Mouse (Mus musculus): ENCODE data around the gene Olfr807. TPM values are rescaled to one million over a fixed set of nuclear protein-coding genes. Genes with fewer than 3 reads are reported as not detected.

Gene Olfr807
- polyA plus RNA-seq (2015; fragmentation: Nextera tagmentation; extraction: Ambion mirVana): not detected in 2 replicates

DNA sequence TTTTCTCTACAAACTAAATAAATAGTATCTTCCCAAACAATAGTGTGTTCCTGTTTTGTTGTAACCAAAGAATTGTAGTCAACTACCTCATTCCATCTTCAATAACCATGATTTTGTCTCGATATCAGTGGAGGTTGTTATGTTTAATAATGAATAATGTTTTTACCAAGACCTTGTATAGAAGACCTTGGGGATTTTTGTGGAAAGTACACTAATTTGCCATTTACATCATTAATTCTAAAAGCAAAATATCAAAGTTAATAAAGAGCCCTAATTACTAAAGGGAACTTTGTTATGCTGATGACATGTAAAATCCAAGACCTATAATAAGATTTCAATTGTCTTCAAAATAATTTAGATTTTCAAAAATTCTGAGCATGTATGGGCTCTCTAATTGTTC is at the start of gene Olfr807:
Gene Olfr807, minus strand, starts transcription at position 101 of the 400 bp plus-strand sequence.
- Histone ChIP-seq H3K27ac (no peak within 1 kb of the TSS), H3K4me1 (replicated peaks) (no peaks in the 10 kb centered on the region), H3K9ac (replicated peaks) (no peak within 1 kb of the TSS), H3K4me3 (replicated peaks) (no peak within 1 kb of the TSS), H3K36me3 (no peaks in the 10 kb centered on the region), H3K27me3 (no peaks in the 10 kb centered on the region), H3K4me2 (replicated peaks) (no peak within 1 kb of the TSS), H3K9me3 (no peaks in the 10 kb centered on the region)
- ATAC-seq: no peak
- 91% methylated on average over 1 of the region's 1 CpGs for WGBS

DNA sequence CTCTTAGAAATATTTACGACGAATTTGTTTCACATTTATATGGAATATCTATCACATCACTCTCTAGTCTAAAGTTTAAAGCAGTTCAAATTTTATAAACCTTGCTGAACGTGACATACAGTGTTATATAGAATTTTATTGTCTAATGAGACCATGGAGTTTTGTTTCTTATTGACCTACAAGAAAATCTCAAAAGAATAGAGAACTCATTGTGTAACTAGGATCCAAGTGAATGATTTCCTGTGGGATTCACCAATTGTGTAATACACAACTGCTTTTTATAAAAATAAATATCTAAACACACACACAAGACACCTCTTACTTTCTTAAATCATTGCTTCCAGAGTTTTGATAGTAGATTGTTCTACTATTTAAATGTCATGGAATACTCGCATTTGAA is 46.7 kb upstream of the Olfr807 start, which contains the start of gene Olfr811:
Gene Olfr811, minus strand, starts transcription at position 101 of the 400 bp plus-strand sequence.
- ATAC-seq: no peak
- no peak within 1 kb of the TSS for H3K9ac ChIP-seq (replicated peaks)
- H3K4me1 ChIP-seq (replicated peaks): no peaks in the 10 kb centered on the region
- no peaks in the 10 kb centered on the region for H3K36me3 ChIP-seq
- no peak within 1 kb of the TSS for H3K4me3 ChIP-seq (replicated peaks)
- H3K9me3 ChIP-seq: no peaks in the 10 kb centered on the region
- no peak within 1 kb of the TSS for H3K4me2 ChIP-seq (replicated peaks)
- H3K27me3 ChIP-seq: no peaks in the 10 kb centered on the region
- no peak within 1 kb of the TSS for H3K27ac ChIP-seq
- WGBS: 87% methylated on average over 4 of the region's 4 CpGs

DNA sequence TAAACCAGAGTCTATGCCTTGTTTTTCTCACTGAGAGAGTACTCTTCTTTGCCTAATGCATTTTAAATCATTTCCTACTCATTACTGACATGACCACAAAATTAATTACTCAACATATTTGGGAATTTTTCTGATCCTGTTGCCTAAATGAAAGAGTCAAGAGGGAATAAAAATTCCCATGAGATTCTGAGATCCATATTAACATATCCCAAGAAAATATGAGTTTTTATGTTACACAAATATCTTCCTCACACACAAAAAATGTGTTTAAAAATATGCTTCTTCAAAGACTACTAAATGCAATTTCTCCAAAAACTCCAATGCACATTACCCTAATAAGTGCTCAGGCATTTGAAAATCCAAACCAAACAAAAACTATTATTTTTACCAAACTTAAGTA is 37.2 kb upstream of the Olfr807 start, which contains the start of gene Olfr810:
Gene Olfr810, minus strand, starts transcription at position 101 of the 400 bp plus-strand sequence.
- Histone ChIP-seq H3K27ac (no peak within 1 kb of the TSS), H3K4me3 (replicated peaks) (no peak within 1 kb of the TSS), H3K9me3 (no peaks in the 10 kb centered on the region), H3K4me1 (replicated peaks) (no peaks in the 10 kb centered on the region), H3K4me2 (replicated peaks) (no peak within 1 kb of the TSS), H3K27me3 (no peaks in the 10 kb centered on the region), H3K9ac (replicated peaks) (no peak within 1 kb of the TSS), H3K36me3 (no peaks in the 10 kb centered on the region)
- ATAC-seq: no peak

DNA sequence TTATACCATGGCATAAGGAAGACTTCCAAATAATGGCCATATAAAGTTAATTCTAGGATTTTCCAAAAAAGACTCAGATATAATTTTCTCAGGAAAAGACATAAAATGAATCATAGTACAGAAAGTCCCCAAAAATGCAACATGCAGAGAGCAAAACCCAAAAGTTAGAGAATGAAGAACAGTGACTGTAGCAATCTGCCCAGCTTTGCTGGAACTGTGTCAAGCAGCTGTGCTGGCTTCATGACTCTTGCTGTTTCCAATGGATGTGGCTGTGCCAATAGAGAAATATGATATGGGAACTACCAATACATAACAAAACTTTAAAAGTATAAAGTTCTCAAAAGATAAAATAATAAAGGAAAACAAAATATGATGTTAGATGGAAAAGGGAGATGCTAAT is 20.5 kb upstream of the Olfr807 start:
- Histone ChIP-seq H3K9ac (replicated peaks) (no peak overlapping the region), H3K4me1 (replicated peaks) (no peaks in the 10 kb centered on the region), H3K27ac (no peak overlapping the region), H3K27me3 (no peaks in the 10 kb centered on the region), H3K4me3 (replicated peaks) (no peak overlapping the region), H3K9me3 (no peaks in the 10 kb centered on the region), H3K4me2 (replicated peaks) (no peak overlapping the region), H3K36me3 (no peaks in the 10 kb centered on the region)
- no peak for ATAC-seq

DNA sequence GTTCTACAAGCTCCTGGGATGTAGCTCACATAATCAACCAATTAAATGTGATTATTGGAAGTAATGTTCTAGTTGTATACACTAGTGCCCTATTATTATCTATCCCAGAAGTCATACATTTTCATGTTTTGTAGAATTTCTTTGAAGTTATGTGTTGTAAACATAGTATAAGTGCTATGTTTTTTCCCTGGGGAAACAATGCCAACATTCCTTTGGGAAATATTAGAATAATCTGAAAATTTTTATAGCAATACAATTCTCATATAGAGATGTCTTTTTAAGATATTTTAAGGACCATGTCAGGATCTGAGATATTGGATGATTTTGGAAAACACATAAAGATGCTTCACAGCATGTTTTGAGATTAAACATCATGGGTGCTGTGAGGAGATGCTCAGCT is 16.7 kb upstream of the Olfr807 start, which contains the start of gene Olfr809:
Gene Olfr809, plus strand, starts transcription at position 301 of the 400 bp plus-strand sequence.
- Histone ChIP-seq H3K4me3 (replicated peaks) (no peak within 1 kb of the TSS), H3K4me2 (replicated peaks) (no peak within 1 kb of the TSS), H3K27me3 (no peaks in the 10 kb centered on the region), H3K36me3 (no peaks in the 10 kb centered on the region), H3K4me1 (replicated peaks) (no peaks in the 10 kb centered on the region), H3K9me3 (no peaks in the 10 kb centered on the region), H3K9ac (replicated peaks) (no peak within 1 kb of the TSS), H3K27ac (no peak within 1 kb of the TSS)
- ATAC-seq: no peak

DNA sequence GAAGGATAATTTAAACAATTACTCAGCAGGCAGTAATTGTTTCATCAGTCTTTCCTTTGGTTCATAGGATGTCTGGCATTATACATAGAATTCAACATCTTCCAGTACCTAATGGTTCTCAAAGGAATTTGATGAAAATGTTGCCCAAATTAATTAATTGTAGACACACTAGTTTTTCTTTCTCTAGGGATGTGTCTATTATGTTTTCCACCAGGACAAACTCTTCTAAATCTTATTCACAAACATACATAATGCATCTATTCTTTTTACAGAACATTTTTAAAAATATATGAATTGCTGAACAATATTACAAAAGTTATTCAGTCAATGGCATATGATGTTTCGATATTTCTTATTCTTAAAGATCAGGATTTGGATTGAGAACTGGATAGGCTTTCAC is 7.6 kb upstream of the Olfr807 start, which contains the start of gene Olfr808:
Gene Olfr808, plus strand, starts transcription at position 301 of the 400 bp plus-strand sequence.
- no peak for ATAC-seq
- H3K27ac ChIP-seq: no peak within 1 kb of the TSS

DNA sequence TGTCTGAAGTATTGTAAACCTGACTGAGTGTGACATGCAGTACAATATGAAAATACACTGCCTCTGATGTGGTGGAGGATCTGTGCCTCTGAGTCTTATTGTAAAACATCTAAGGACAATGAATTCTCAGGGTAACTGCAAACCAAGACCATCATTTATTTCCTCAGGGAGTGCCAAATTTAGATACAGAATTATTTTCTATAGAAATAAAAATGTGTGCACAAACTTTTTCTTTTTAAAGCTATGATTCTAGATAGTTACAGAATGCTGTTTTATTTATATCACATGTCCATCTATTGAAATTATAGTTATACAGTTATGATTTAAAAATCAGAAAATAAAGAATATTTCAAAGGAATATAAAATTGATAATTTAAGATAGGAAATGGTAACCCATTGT is 15.8 kb downstream of the Olfr807 start, which contains the start of gene Olfr806:
Gene Olfr806, minus strand, starts transcription at position 101 of the 400 bp plus-strand sequence.
- no peak within 1 kb of the TSS for H3K9ac ChIP-seq (replicated peaks)
- ATAC-seq: no peak
- H3K9me3 ChIP-seq: no peaks in the 10 kb centered on the region
- H3K27me3 ChIP-seq: no peaks in the 10 kb centered on the region
- H3K4me3 ChIP-seq (replicated peaks): no peak within 1 kb of the TSS
- no peak within 1 kb of the TSS for H3K4me2 ChIP-seq (replicated peaks)
- no peak within 1 kb of the TSS for H3K27ac ChIP-seq
- no peaks in the 10 kb centered on the region for H3K36me3 ChIP-seq
- H3K4me1 ChIP-seq (replicated peaks): no peaks in the 10 kb centered on the region

More for the DNA sequence above, 7.6 kb upstream of the Olfr807 start, which contains the start of gene Olfr808:
- no peaks in the 10 kb centered on the region for H3K4me1 ChIP-seq (replicated peaks)
- no peak within 1 kb of the TSS for H3K9ac ChIP-seq (replicated peaks)
- H3K27me3 ChIP-seq: no peaks in the 10 kb centered on the region
- no peaks in the 10 kb centered on the region for H3K9me3 ChIP-seq
- H3K4me2 ChIP-seq (replicated peaks): no peak within 1 kb of the TSS
- 93% methylated on average over 1 of the region's 1 CpGs for WGBS
- no peak within 1 kb of the TSS for H3K4me3 ChIP-seq (replicated peaks)
- H3K36me3 ChIP-seq: no peaks in the 10 kb centered on the region

DNA sequence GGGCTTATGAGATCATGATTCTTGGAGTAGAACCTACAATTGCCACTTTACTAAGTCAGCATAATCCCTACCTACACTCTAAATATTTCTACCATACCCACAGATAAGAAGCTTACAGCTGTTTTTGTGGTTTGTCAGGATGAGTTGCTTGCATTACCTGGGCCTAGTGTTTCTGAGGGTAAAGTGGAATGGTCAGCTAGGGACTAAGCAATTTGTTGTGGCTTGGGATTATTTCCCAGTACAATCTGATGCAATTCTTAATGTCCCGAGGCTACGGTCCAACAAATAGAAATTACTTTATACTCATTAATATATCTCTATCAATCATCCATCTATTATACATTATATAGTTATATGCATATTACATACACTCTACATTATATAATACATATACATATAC is 28.3 kb downstream of the Olfr807 start, which contains the start of gene Olfr805:
Gene Olfr805, minus strand, starts transcription at position 101 of the 400 bp plus-strand sequence.
- Histone ChIP-seq H3K4me3 (replicated peaks) (no peak within 1 kb of the TSS), H3K27me3 (no peaks in the 10 kb centered on the region), H3K9ac (replicated peaks) (no peak within 1 kb of the TSS), H3K4me2 (replicated peaks) (no peak within 1 kb of the TSS), H3K36me3 (no peaks in the 10 kb centered on the region), H3K27ac (no peak within 1 kb of the TSS), H3K9me3 (no peaks in the 10 kb centered on the region), H3K4me1 (replicated peaks) (no peaks in the 10 kb centered on the region)
- no peak for ATAC-seq
- WGBS: 100% methylated on average over 2 of the region's 2 CpGs

Small RNA genes within 50 kb of the gene (microRNA-seq; reads per million reads assigned to microRNA genes)
- gene Gm24485: not detected

Other genes with a start within 250 kb of the Olfr807 start
- gene Olfr791, start 236.0 kb downstream of the Olfr807 start, polyA plus RNA-seq (2015; fragmentation: Nextera tagmentation; extraction: Ambion mirVana): not detected in 2 replicates
- gene Olfr792, start 218.6 kb downstream of the Olfr807 start, polyA plus RNA-seq (2015; fragmentation: Nextera tagmentation; extraction: Ambion mirVana): not detected in 2 replicates
- not detected in 2 replicates for gene Olfr794, start 190.1 kb downstream of the Olfr807 start, polyA plus RNA-seq (2015; fragmentation: Nextera tagmentation; extraction: Ambion mirVana)
- gene Olfr796, start 145.2 kb downstream of the Olfr807 start, polyA plus RNA-seq (2015; fragmentation: Nextera tagmentation; extraction: Ambion mirVana): not detected in 2 replicates
- not detected in 2 replicates for gene Olfr798, start 129.9 kb downstream of the Olfr807 start, polyA plus RNA-seq (2015; fragmentation: Nextera tagmentation; extraction: Ambion mirVana)
- gene Olfr799, start 120.3 kb downstream of the Olfr807 start, polyA plus RNA-seq (2015; fragmentation: Nextera tagmentation; extraction: Ambion mirVana): not detected in 2 replicates
- gene Olfr800, start 100.1 kb downstream of the Olfr807 start, polyA plus RNA-seq (2015; fragmentation: Nextera tagmentation; extraction: Ambion mirVana): not detected in 2 replicates
- not detected in 2 replicates for gene Olfr801, start 83.9 kb downstream of the Olfr807 start, polyA plus RNA-seq (2015; fragmentation: Nextera tagmentation; extraction: Ambion mirVana)
- gene Olfr802, start 69.6 kb downstream of the Olfr807 start, polyA plus RNA-seq (2015; fragmentation: Nextera tagmentation; extraction: Ambion mirVana): not detected in 2 replicates
- gene Olfr803, start 63.5 kb downstream of the Olfr807 start, polyA plus RNA-seq (2015; fragmentation: Nextera tagmentation; extraction: Ambion mirVana): not detected in 2 replicates
- not detected in 2 replicates for gene Olfr804, start 54.6 kb downstream of the Olfr807 start, polyA plus RNA-seq (2015; fragmentation: Nextera tagmentation; extraction: Ambion mirVana)
- gene Olfr805, start 28.4 kb downstream of the Olfr807 start, polyA plus RNA-seq (2015; fragmentation: Nextera tagmentation; extraction: Ambion mirVana): not detected in 2 replicates
- not detected in 2 replicates for gene Olfr806, start 15.9 kb downstream of the Olfr807 start, polyA plus RNA-seq (2015; fragmentation: Nextera tagmentation; extraction: Ambion mirVana)
- gene Olfr808, start 7.7 kb upstream of the Olfr807 start, polyA plus RNA-seq (2015; fragmentation: Nextera tagmentation; extraction: Ambion mirVana): not detected in 2 replicates
- gene Olfr809, start 16.8 kb upstream of the Olfr807 start, polyA plus RNA-seq (2015; fragmentation: Nextera tagmentation; extraction: Ambion mirVana): not detected in 2 replicates
- gene Olfr810, start 37.1 kb upstream of the Olfr807 start, polyA plus RNA-seq (2015; fragmentation: Nextera tagmentation; extraction: Ambion mirVana): not detected in 2 replicates
- gene Olfr811, start 46.6 kb upstream of the Olfr807 start, polyA plus RNA-seq (2015; fragmentation: Nextera tagmentation; extraction: Ambion mirVana): not detected in 2 replicates
- not detected in 2 replicates for gene Olfr812, start 88.3 kb upstream of the Olfr807 start, polyA plus RNA-seq (2015; fragmentation: Nextera tagmentation; extraction: Ambion mirVana)
- not detected in 2 replicates for gene Olfr813, start 97.6 kb upstream of the Olfr807 start, polyA plus RNA-seq (2015; fragmentation: Nextera tagmentation; extraction: Ambion mirVana)
- not detected in 2 replicates for gene Olfr814, start 122.1 kb upstream of the Olfr807 start, polyA plus RNA-seq (2015; fragmentation: Nextera tagmentation; extraction: Ambion mirVana)
- gene Olfr815, start 148.1 kb upstream of the Olfr807 start, polyA plus RNA-seq (2015; fragmentation: Nextera tagmentation; extraction: Ambion mirVana): not detected in 2 replicates
- not detected in 2 replicates for gene Olfr816, start 157.8 kb upstream of the Olfr807 start, polyA plus RNA-seq (2015; fragmentation: Nextera tagmentation; extraction: Ambion mirVana)
- gene Olfr818, start 191.3 kb upstream of the Olfr807 start, polyA plus RNA-seq (2015; fragmentation: Nextera tagmentation; extraction: Ambion mirVana): not detected in 2 replicates
- gene Olfr819, start 209.5 kb upstream of the Olfr807 start, polyA plus RNA-seq (2015; fragmentation: Nextera tagmentation; extraction: Ambion mirVana): not detected in 2 replicates
- gene Olfr247, start 218.3 kb upstream of the Olfr807 start, polyA plus RNA-seq (2015; fragmentation: Nextera tagmentation; extraction: Ambion mirVana): not detected in 2 replicates
- gene Gm10310, start 227.3 kb upstream of the Olfr807 start, polyA plus RNA-seq (2015; fragmentation: Nextera tagmentation; extraction: Ambion mirVana): not detected in 2 replicates